Mouse (Mus musculus) 3T3-L1 (cell line): ENCODE measurements around the gene Pigx.

Experiments
- DNase-seq: peaks from one replicate; pipeline ENCODE4 v3.0.0-alpha.2; 2015; ENCODE audit warnings: low read depth, low spot score

Gene Pigx

GRCm38 (mm10) chr16:32099638-32100150, at the start of gene Pigx, which contains the start of gene Cep19:
Gene Pigx (minus strand): TSS chr16:32099740.
Gene Cep19 (plus strand): TSS chr16:32099800.
- DNase-seq: peak; percentile 88

GRCm38 (mm10) chr16:32147589-32148207, 48.2 kb upstream of the Pigx start:
- DNase-seq: peak; percentile 15

- DNase-seq: no peak
Measured at GRCm38 (mm10) chr16:32144592-32144991, 45.1 kb upstream of the Pigx start.

DNA sequence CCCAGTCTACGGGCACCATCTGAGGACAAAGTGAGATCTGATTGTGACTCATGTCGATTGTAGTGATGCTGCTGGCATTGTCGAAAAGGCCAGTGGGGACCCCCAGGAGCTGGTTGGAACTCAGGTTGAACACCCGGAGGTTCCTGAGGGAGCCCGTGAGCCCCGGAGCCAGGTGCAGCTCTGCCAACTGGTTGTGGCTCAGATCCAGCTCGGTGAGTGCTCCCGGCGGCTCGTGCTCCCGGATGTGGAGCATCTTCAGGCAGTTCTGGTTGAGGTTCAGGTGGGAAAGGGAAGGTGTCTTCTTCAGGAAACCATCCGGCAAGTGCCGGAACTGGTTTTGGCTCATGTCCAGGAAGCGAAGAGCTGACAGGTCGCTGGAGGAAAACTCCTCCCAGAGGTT, 44.2 kb upstream of the Pigx start:
- no peak for DNase-seq

- peak; percentile 17 for DNase-seq
Measured at GRCm38 (mm10) chr16:32138954-32139353, 39.4 kb upstream of the Pigx start.

DNA sequence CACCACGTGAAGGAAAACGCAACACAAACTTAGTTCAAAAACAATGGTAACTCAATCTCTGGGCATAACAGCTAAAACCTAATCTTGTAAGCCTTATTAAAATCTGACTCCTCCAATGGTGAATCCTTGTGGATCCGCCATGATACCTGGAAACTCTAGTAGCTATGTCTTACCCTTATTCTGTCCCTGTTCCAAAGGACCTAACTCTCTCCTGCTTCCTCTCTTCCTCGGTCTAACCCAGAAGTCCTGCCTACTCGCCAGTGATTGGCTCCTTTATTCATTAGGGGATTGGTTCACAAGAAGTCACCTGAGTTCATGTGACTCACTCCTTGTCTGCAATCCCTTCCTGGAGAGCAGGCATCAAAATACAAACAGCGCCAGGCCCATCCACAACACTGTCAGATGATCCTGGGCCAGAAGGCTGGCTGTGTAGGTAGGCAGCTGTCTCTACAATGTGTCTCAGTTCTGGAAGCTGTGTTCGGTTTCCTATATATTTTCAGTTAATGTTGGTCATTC, 36.4 kb upstream of the Pigx start:
- DNase-seq: no peak

- no peak for DNase-seq
Measured at GRCm38 (mm10) chr16:32133148-32133547, 33.6 kb upstream of the Pigx start.

- no peak for DNase-seq
Measured at GRCm38 (mm10) chr16:32130190-32130826, 30.8 kb upstream of the Pigx start.

DNA sequence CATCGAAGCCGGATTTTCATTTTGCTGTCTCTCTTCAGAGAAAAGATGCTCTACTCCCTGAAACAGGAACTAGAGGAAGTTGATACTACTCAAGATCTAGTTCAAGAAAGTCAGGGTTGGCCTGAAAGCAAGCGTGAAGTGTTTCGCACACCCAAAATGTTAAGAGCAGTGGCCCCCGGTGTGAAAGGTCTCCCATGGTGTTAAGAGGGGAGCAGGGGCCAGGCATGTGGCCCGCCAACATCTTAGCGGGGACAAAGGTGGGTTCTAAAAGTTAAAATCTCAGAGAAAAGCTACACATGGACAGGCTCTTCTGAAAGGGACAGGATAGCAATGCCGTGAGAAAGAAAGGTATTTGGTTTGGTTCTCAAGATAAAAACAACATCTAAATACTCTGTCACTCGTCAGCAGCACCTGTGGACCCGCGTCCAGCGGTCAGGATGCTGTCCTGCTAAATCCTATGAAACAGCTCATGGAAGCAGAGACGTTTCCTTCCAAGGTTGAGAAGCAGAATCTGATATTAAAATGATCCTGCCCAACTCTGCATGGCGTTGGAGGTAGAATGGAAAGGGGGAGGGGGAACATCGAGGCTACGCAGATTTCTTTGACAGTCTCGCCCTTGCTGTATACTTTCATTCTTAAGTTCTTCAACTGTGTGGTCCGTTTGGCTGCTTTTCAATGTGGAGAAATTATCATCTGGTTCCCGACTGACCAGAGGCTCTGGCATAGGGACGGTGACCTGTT, 30.1 kb upstream of the Pigx start:
- DNase-seq: no peak

DNA sequence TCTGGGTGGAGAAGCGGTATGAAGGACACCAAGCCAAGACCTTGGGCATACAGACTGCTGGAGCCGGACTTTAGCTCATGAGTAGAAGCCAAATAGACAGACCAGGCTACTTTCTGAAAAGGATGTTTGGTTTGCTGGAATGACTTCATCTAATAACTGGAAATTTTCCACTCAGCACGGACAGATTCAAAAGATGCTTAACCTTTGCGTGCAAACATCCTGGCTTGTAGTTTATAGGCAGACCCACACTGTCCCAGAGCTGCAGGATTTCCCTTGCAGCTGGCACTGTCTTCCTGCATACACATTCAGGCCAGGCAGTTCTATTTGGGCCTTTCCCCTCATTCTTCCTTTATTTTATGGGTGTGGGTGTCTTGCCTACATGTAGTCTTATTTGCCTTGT, 27.5 kb upstream of the Pigx start:
- no peak for DNase-seq

DNA sequence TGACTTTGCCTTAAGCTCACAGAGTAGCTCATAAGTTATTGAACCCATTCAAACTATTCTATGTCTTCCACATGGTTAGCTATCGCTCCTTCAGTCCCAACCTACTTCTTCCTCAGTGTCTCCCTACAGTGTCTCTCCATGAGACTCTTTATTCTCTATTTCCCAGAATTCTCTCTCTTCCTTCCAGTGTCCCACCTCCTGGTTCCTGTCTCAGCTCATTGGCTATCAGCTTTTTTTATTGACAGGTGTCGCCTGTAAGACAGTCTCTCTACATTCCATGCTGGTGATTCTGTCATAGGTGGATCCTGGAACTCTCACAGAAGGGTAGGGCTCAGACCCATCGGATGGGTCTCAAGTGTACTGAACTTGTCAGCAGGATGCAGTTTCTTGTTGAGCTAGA, 25.8 kb upstream of the Pigx start:
- DNase-seq: no peak

DNA sequence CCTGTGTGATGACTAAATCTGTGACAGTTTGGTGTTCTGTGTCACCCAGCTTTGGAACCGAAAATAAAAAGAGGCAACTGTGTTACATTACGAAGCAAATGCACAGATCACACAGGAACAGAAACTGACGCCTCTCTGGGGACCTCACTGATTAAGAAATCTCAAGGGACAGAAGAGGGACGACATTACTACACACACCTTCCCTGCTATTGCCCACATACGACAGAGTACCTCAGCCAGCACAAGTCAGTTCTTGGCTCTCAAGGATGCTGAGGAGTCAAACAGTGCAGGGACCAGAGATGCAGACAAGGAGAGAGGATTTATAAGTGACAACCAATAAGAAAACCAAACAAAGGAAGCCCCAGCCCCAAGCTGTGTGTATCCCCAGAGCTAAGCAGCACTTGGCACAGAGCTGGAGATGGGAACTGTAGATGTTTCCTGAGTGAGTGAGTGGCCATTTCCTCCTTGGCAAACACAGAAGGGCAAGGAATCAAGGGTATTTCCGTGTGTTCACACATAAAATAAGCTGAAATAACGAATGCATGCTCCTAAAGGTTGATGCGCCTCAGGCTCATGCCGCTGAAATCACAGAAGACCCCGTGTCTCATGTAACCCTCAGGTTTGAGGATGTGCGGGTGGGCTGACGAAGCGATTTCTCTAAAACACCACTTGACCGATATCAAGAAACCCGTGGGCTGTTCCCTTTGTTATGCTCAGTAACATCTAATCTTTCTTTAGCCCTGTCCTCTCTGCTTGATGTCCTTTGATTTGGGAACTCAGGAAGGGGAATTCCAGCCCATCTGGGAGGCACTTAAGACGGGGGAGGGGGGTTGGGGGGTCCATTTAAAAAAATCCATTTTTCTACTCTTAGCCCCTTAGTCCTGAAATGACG, 25.1 kb upstream of the Pigx start:
- no peak for DNase-seq

DNA sequence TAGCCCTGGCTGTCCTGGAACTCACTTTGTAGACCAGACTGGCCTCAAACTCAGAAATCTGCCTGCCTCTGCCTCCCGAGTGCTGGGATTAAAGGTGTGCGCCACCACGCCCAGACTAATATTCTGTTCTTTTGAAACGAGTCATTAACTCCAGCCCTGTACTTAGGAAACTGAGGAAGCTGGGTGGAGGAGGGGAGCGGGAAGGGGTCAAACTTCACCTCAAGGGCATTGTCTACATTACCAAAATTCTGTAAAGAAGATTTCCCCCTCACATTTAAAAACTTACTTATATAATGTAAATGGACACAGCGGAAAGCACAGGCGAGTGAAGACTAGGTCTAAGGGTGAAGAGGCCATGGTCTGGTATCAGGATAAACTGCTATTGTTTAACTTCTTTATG, 24.5 kb upstream of the Pigx start:
- no peak for DNase-seq

GRCm38 (mm10) chr16:32120454-32120853, 20.9 kb upstream of the Pigx start:
- no peak for DNase-seq

DNA sequence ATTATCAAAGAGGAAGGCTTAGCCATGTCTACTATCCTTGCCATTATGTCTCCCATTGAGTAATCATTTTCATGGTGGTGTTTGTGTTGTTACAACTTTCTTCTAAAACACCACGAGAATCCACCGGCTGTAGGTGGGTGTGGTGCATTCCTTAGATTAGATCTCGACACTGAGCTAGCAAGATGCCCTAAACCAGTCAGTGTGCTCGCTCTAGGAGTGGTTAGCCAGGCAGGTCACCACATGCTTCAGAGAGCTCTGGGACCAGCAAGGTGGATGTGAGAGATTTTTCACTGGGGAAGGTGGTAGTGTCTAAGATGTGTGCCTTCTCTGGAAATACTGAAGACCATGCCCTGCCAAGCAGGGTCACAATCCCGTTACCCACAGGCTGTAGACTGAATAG, 16.6 kb upstream of the Pigx start:
- no peak for DNase-seq

DNA sequence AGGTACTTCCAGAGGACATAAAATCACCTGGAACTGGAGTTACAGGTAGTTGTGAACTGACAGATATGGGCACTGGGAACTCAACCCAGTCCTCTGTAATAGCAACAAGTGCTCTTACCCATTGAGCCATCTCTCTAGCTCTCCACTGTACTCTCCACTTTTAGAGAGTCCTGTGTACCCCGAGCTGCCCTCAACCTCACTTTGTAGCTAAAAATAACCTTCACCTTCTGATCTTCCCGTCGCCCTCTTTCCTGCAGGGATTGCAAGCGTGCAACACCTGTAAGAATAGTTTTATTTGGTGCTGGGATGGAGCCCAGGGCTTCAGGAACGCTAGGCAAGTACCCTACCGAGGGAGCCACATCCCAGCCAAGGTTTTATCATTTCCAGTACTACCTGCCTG, 16.2 kb upstream of the Pigx start:
- no peak for DNase-seq

GRCm38 (mm10) chr16:32114968-32115695, 15.6 kb upstream of the Pigx start:
- peak; percentile 84 for DNase-seq

DNA sequence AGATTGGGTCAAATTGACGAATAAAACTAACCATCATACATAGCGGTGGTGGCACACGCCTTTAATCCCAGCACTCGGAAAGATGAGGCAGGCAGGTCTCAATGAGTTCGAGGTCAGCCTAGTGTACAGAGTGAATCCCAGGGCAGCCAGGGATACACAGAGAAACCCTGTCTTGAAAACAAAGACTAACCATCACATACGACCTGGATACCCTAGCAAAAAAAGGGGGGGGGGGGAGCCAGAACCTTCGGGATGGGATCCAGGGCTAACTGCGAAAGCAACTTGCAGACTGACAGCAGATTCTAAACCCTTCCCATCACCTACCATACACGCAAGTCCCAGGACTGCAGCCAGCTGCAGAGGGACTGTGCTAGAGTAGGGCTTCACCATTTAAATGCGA, 14.9 kb upstream of the Pigx start:
- DNase-seq: no peak

DNA sequence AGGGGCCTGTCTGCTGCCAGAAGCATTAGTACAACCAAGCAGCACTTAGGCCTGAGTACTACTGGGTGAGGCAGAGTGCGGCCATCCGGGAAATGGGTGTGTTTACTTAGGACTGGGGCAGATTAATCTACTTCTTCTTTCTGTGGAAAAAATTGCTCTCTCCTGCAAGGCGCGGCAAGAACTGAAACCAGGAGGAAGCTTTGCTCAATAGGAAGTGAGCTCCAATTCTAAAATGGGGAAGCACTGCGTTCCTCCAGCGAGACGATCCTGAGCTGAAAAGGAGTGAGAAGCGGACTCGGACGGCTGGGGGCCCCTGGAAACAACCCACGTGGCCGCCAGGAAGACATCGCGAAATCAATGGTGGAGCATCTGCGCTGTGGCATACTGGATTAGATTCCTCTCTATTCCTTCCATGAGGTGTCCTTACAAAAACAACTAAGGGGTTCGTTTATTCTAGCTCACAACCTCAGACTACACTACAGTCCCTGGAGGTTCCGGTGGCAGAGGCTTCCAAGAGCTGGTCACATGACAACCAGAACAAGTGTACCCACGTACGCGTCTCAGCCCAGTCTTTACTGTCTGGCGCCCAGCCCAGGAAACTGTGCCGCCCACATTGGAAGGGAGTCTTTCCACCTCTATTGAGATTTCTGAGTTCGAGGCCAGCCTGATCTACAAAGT, 14.1 kb upstream of the Pigx start:
- no peak for DNase-seq
